Mouse (Mus musculus): Measurements from ENCODE around the gene Ddx41.
"Not testable (repeated sequence)": the region's sequence is repeated elsewhere in the genome, so short reads cannot be mapped to it uniquely, and the experiment has no call there.

The Ddx41 gene

GRCm38 (mm10) chr13:55536194-55537175 is at the start of gene Ddx41:
Ddx41 (minus strand) TSS chr13:55536658.
- DNase-seq (ENCODE audit: low read depth) = peak; percentile 99

- no peak for DNase-seq (ENCODE audit: low read depth)
These were observed 41.6 kb upstream of the Ddx41 start for GRCm38 (mm10) chr13:55578086-55578485.

- DNase-seq (ENCODE audit: low read depth) = not testable (repeated sequence)
These were observed 40.4 kb upstream of the Ddx41 start for GRCm38 (mm10) chr13:55576872-55577271.

- peak; percentile 36 for DNase-seq (ENCODE audit: low read depth)
These were observed 39.5 kb upstream of the Ddx41 start for GRCm38 (mm10) chr13:55575932-55576331.

- no peak for DNase-seq (ENCODE audit: low read depth)
These were observed 37.9 kb upstream of the Ddx41 start for GRCm38 (mm10) chr13:55574321-55574720.

- no peak for DNase-seq (ENCODE audit: low read depth)
These were observed 37.0 kb upstream of the Ddx41 start, which contains the start of gene Tmed9 for GRCm38 (mm10) chr13:55573432-55573831. Tmed9 (plus strand) TSS chr13:55573732.

GRCm38 (mm10) chr13:55571977-55572376 is 35.5 kb upstream of the Ddx41 start:
- DNase-seq (ENCODE audit: low read depth) = no peak

- DNase-seq (ENCODE audit: low read depth) = peak; percentile 94
These were observed 34.7 kb upstream of the Ddx41 start, which contains the start of gene Fam193b for GRCm38 (mm10) chr13:55571027-55571751. Fam193b (minus strand) TSS chr13:55571120.

- DNase-seq (ENCODE audit: low read depth) = peak; percentile 48
These were observed 34.0 kb upstream of the Ddx41 start for GRCm38 (mm10) chr13:55570286-55570973.

GRCm38 (mm10) chr13:55569726-55570285 is 33.3 kb upstream of the Ddx41 start:
- DNase-seq (ENCODE audit: low read depth) = peak; percentile 31

GRCm38 (mm10) chr13:55568524-55568923 is 32.1 kb upstream of the Ddx41 start:
- DNase-seq (ENCODE audit: low read depth) = not testable (repeated sequence)

- no peak for DNase-seq (ENCODE audit: low read depth)
These were observed 31.5 kb upstream of the Ddx41 start for GRCm38 (mm10) chr13:55567949-55568348.

- no peak for DNase-seq (ENCODE audit: low read depth)
These were observed 30.5 kb upstream of the Ddx41 start for GRCm38 (mm10) chr13:55567001-55567400.

- DNase-seq (ENCODE audit: low read depth) = no peak
These were observed 26.9 kb upstream of the Ddx41 start for GRCm38 (mm10) chr13:55563266-55563879.

- DNase-seq (ENCODE audit: low read depth) = no peak
These were observed 21.0 kb upstream of the Ddx41 start for GRCm38 (mm10) chr13:55557499-55557898.

- DNase-seq (ENCODE audit: low read depth) = no peak
These were observed 19.5 kb upstream of the Ddx41 start for GRCm38 (mm10) chr13:55555921-55556320.

GRCm38 (mm10) chr13:55549061-55549460 is 12.6 kb upstream of the Ddx41 start:
- DNase-seq (ENCODE audit: low read depth) = no peak

GRCm38 (mm10) chr13:55548426-55548825 is 12.0 kb upstream of the Ddx41 start:
- DNase-seq (ENCODE audit: low read depth) = no peak

GRCm38 (mm10) chr13:55547916-55548315 is 11.5 kb upstream of the Ddx41 start:
- DNase-seq (ENCODE audit: low read depth) = no peak

GRCm38 (mm10) chr13:55544792-55545191 is 8.3 kb upstream of the Ddx41 start:
- no peak for DNase-seq (ENCODE audit: low read depth)

- no peak for DNase-seq (ENCODE audit: low read depth)
These were observed 7.0 kb upstream of the Ddx41 start for GRCm38 (mm10) chr13:55543447-55543846.
